Mouse (Mus musculus) embryonic facial prominence, embryonic 11.5 days (tissue): ENCODE measurements around the gene Ankrd34a. TPM values are rescaled to one million over a fixed set of nuclear protein-coding genes. Genes with fewer than 3 reads are reported as not detected.

Source experiments
- ATAC-seq: fragments of 200-750 bp; cut with Nextera tagmentation; replicated peaks from 2 replicates; pipeline ENCODE4 v1.8.0; 2017; ENCODE audit warnings: low read depth; ENCODE audit not compliant: insufficient number of reproducible peaks, low FRiP score, low TSS enrichment
- DNase-seq: peaks from one replicate; pipeline ENCODE4 v3.0.0-alpha.2; 2015; ENCODE audit warnings: low spot score
- H3K27ac ChIP-seq: fragments of 300-500 bp; sonication (generic); replicated peaks from 2 replicates; pipeline ENCODE4 v1.5.1; 2014; ENCODE audit warnings: mild to moderate bottlenecking, low read depth, low read length, control low read depth
- H3K27me3 ChIP-seq: fragments of 300-500 bp; sonication (generic); 2 replicates; pipeline ENCODE4 v1.6.1; 2014; ENCODE audit warnings: mild to moderate bottlenecking, low read length, moderate library complexity, mixed read lengths; ENCODE audit not compliant: control insufficient read depth, insufficient read depth
- H3K36me3 ChIP-seq: fragments of 300-500 bp; sonication (generic); replicated peaks from 2 replicates; pipeline ENCODE4 v1.6.1; 2014; ENCODE audit warnings: low read depth, mild to moderate bottlenecking, low read length, moderate library complexity, mixed read lengths; ENCODE audit not compliant: control insufficient read depth, insufficient read depth
- H3K4me1 ChIP-seq: fragments of 300-500 bp; sonication (generic); 2 replicates; pipeline ENCODE4 v1.6.1; 2014; ENCODE audit warnings: low read length, mixed read lengths; ENCODE audit not compliant: control insufficient read depth, insufficient read depth
- H3K4me2 ChIP-seq: fragments of 300-500 bp; sonication (generic); 2 replicates; pipeline ENCODE4 v1.6.1; 2014; ENCODE audit warnings: low read depth, mild to moderate bottlenecking, control low read depth, low read length, moderate library complexity
- H3K4me3 ChIP-seq: fragments of 300-500 bp; sonication (generic); 2 replicates; pipeline ENCODE4 v1.5.1; 2014; ENCODE audit warnings: low read depth, low read length, control low read depth
- H3K9ac ChIP-seq: fragments of 300-500 bp; sonication (generic); replicated peaks from 2 replicates; pipeline ENCODE4 v1.6.1; 2014; ENCODE audit warnings: mild to moderate bottlenecking, control low read depth, low read length
- H3K9me3 ChIP-seq: fragments of 300-500 bp; sonication (generic); replicated peaks from 2 replicates; pipeline ENCODE4 v1.6.1; 2016; ENCODE audit warnings: mild to moderate bottlenecking, low read length, inconsistent platforms, mixed read lengths; ENCODE audit not compliant: control insufficient read depth
- WGBS: fragments of 180-500 bp; shearing (Covaris S2); extraction: QIAGEN DNeasy Blood & Tissue Kit; methylation state at CpG from one replicate; pipeline ENCODE4 v1.1.7; 2014; 5-methylcytosine and 5-hydroxymethylcytosine counted together
- polyA plus RNA-seq: library from polyadenylated mRNA; unstranded; fragments of >200 nt; fragmentation: Nextera tagmentation; extraction: Ambion mirVana; gene quantifications from 2 replicates; pipeline ENCODE4 v1.2.1, GENCODE M21; 2014

Gene Ankrd34a
- polyA plus RNA-seq, 1 experiment from 2014 or later = 0.90 TPM

GRCm38 (mm10) chr3:96559398-96559910, 37.0 kb upstream of the Ankrd34a start:
- H3K4me3 ChIP-seq = peak overlapping the region; percentile 72
- H3K27me3 ChIP-seq = no peaks in the 10 kb centered on the region
- 82% methylated on average over 12 of the region's 12 CpGs for WGBS
- DNase-seq (no peak), ATAC-seq (no peak)
- H3K4me1 ChIP-seq = peaks cover 3% of the 10 kb centered on the region
- no peak overlapping the region for H3K27ac ChIP-seq
- H3K9me3 ChIP-seq = no peaks in the 10 kb centered on the region
- peak overlapping the region; percentile 5; the same call in 1 of the 2 replicates for H3K9ac ChIP-seq
- peak overlapping the region; percentile 58 for H3K4me2 ChIP-seq
- H3K36me3 ChIP-seq = no peaks in the 10 kb centered on the region; the same call in 1 of the 2 replicates

DNA sequence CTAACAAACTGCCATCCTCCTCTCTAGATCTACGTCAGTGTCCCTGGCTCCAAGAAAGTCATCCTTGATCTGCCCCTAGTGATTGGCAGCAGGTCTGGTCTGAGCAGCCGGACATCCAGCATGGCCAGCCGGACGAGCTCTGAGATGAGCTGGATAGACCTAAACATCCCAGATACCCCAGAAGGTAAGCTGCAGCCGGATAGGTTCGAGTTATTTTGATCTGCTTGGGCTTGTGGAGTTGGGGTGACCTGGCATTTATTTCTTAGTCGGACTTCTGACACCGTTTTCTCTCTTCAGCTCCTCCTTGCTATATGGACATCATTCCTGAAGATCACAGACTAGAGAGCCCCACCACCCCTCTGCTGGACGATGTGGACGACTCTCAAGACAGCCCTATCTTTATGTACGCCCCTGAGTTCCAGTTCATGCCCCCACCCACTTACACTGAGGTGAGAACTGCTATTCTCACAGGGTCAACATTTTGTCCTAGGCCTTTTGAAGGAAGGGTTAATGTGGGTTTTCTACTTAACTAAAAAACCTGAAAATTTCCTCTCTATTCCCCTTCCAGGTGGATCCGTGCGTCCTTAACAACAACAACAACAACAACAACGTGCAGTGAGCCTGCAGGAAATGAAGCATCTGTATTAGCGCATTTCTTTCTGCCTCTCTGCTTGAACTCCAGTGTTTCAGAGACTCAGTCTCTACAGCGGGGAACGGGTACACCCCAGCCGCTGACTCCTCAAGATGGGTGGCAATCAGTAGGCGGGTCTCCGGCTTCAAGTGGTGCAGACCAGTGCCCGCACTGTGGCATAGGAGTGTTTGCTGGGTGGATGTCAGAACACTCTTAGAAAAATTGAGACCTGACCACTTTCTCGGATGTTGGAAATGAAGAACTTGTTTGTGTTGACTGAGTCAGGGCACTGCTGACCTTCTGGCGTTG, 36.3 kb upstream of the Ankrd34a start:
- Histone ChIP-seq H3K27me3 (no peaks in the 10 kb centered on the region), H3K27ac (no peak overlapping the region), H3K36me3 (no peaks in the 10 kb centered on the region; the same call in 1 of the 2 replicates), H3K4me1 (peaks cover 3% of the 10 kb centered on the region), H3K4me3 (peak overlapping the region; percentile 72), H3K9ac (no peak overlapping the region), H3K4me2 (peak overlapping the region; percentile 58), H3K9me3 (no peaks in the 10 kb centered on the region)
- 90% methylated on average over 23 of the region's 23 CpGs for WGBS
- ATAC-seq (no peak), DNase-seq (no peak)

DNA sequence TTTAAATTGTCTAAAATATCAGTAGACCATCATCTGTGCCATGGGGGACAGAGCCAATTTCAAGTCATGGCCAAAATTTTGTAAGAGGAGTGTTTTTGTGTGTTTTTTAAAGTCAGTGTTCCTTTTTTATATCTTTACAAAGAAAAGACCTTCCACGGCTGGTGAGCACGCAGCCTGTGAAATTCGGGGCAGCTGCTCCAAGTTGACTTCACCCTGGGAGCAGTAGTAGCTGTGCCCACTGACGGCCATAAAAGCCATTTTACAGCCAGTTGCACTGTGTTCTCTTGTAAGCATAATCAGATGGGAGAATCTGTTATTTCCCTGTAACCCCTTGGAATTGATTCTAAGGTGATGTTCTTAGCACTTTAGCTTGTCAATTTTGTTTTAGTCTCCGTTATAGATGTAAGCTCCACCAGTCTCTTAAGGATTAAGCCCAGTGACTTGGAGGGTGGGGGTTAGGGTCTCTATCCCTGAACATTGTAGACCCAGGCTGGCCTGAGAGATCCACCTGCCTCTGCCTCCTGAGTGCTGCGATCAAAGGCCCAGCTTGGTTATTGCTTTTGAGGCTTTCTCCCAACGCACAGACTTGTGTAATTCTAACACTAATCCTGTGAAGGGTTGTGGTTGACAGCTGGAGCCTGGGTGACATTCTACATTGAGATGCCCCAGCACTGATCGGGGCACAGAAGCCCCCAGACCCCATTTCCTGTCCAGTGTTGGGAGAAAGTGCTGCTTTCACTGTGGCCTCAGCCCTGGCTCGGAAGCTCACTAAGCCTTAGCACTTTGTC, 35.4 kb upstream of the Ankrd34a start:
- Histone ChIP-seq H3K4me1 (peaks cover 3% of the 10 kb centered on the region), H3K9ac (no peak overlapping the region), H3K27ac (no peak overlapping the region), H3K4me3 (no peak overlapping the region), H3K4me2 (no peak overlapping the region), H3K27me3 (no peaks in the 10 kb centered on the region), H3K9me3 (no peaks in the 10 kb centered on the region), H3K36me3 (no peaks in the 10 kb centered on the region; the same call in 1 of the 2 replicates)
- DNase-seq = no peak
- no peak for ATAC-seq
- 91% methylated on average over 9 of the region's 9 CpGs for WGBS

DNA sequence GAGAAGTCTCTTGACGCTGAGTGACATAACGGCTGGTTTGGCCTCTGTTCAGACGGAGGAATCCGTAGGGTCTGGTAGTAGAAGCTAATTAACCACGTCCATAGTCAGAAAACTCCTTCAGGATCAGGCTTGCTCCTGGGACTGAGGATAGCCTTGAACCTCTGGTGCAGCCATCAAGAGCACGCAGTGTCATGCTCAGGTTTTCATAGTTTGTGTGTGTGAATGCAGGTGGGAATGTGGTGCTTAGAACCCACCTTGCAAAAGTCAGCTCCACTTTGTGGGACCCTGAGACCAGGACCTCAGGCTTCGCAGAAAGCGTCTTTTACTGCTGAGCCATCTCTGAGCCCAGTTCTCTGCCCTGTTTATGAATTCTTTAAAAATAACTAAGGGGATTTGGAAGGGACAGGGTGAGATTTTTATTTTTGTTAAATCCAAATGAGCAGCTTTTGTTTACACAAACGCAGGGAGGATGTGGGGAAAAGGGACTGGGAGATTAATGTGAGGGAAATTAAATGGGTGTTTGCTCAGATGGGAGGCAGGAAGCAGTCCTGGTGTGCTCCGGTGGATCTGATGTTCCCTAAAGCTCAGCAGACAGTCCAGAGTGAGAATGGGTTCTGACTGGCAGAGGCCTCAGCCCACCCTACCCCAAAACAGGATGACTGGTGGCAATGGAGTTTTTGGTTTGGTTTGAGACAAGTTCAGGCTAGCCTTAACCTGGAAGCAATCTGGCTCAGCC, 34.3 kb upstream of the Ankrd34a start:
- H3K4me1 ChIP-seq = no peaks in the 10 kb centered on the region; the same call in 1 of the 2 replicates
- 60% methylated on average over 10 of the region's 10 CpGs for WGBS

GRCm38 (mm10) chr3:96563267-96563666, 33.2 kb upstream of the Ankrd34a start:
- no peaks in the 10 kb centered on the region; the same call in 1 of the 2 replicates for H3K4me1 ChIP-seq
- no peak overlapping the region for H3K27ac ChIP-seq
- H3K36me3 ChIP-seq = no peaks in the 10 kb centered on the region; the same call in 1 of the 2 replicates
- ATAC-seq = no peak
- WGBS = 96% methylated on average over 8 of the region's 8 CpGs
- H3K9me3 ChIP-seq = no peaks in the 10 kb centered on the region
- H3K9ac ChIP-seq = no peak overlapping the region
- no peak overlapping the region for H3K4me2 ChIP-seq
- H3K27me3 ChIP-seq = no peaks in the 10 kb centered on the region
- DNase-seq = no peak
- H3K4me3 ChIP-seq = no peak overlapping the region

More for the DNA sequence above, 34.3 kb upstream of the Ankrd34a start:
- DNase-seq (no peak), ATAC-seq (no peak)
- Histone ChIP-seq H3K27ac (0 out of 2 replicates have a peak overlapping the region, but pooled peaks have one; percentile 28), H3K36me3 (no peaks in the 10 kb centered on the region; the same call in 1 of the 2 replicates), H3K4me3 (no peak overlapping the region), H3K27me3 (no peaks in the 10 kb centered on the region), H3K9ac (no peak overlapping the region), H3K4me2 (no peak overlapping the region), H3K9me3 (no peaks in the 10 kb centered on the region)

DNA sequence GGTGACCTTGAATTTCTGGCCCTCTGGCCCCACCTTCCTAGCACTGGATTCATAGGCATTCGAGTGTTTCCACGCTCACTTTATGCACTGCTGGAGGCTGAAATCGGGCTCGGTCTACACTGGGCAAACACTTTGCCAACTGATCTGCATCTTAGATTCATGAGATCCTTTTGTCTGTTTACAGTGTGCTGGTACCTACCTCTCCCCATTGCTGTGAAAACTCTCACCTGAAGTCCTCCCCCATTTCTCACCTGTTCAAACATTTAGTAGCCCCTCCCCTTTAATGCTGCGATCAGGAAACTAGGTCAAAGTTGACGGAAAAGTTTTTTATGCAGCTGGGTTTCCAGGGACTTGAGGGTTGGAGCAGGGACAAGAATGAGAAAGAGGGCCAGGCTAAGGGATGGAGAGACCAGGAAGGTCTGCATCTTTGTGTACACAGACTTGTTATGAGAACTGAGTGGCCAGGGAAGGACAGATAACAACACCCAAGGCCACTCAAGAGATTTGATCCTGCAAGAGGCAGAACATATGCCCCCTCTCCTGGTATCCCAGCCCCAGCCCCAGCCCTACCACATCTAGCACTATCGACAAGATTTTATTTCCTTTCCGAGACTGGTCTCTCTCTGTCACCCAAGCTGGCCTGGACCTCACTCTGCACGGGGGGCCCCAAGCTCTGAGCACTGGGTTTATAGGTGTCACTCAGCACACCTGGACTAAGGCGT, 32.4 kb upstream of the Ankrd34a start:
- 66% methylated on average over 10 of the region's 10 CpGs for WGBS
- Histone ChIP-seq H3K4me1 (no peaks in the 10 kb centered on the region; the same call in 1 of the 2 replicates), H3K4me3 (no peak overlapping the region), H3K9me3 (no peaks in the 10 kb centered on the region), H3K27me3 (no peaks in the 10 kb centered on the region), H3K27ac (no peak overlapping the region), H3K9ac (no peak overlapping the region), H3K36me3 (no peaks in the 10 kb centered on the region; the same call in 1 of the 2 replicates), H3K4me2 (no peak overlapping the region)
- no peak for ATAC-seq
- DNase-seq = no peak

DNA sequence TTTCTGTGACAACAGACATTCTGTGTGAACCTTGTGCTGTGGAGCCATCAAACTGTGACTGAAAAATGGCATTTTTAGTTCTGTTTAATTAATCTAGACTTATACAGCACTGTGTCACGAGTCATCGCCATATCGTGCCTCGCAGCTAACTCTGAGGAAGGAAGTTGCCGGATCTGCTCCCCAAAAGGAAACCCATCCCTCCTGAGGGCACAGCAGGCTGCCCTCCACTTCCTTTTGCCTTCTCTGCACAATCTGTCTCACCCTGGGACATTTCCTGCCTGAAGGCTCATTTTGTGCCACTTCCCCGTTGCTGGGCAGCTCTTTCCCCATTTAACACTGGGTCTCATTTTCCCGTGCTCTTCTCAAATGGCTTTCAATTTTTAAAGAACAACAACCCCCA, 31.8 kb upstream of the Ankrd34a start:
- Histone ChIP-seq H3K4me2 (no peak overlapping the region), H3K4me3 (no peak overlapping the region), H3K27me3 (no peaks in the 10 kb centered on the region), H3K9me3 (no peaks in the 10 kb centered on the region), H3K36me3 (no peaks in the 10 kb centered on the region; the same call in 1 of the 2 replicates), H3K9ac (no peak overlapping the region), H3K27ac (no peak overlapping the region), H3K4me1 (no peaks in the 10 kb centered on the region)
- WGBS = 50% methylated on average over 7 of the region's 7 CpGs
- ATAC-seq (no peak), DNase-seq (no peak)
